Mouse (Mus musculus): ENCODE results near the gene Pde7b.

The Pde7b gene

GRCm38 (mm10) chr10:20493826-20494455 lies 230.9 kb downstream of the Pde7b start:
- no peak for DNase-seq (ENCODE audit: low spot score)

GRCm38 (mm10) chr10:20492216-20492964 lies 232.5 kb downstream of the Pde7b start:
- DNase-seq (ENCODE audit: low spot score), result no peak

GRCm38 (mm10) chr10:20490775-20491174 lies 234.1 kb downstream of the Pde7b start:
- no peak for DNase-seq (ENCODE audit: low spot score)

- no peak for DNase-seq (ENCODE audit: low spot score)
Observed at GRCm38 (mm10) chr10:20490281-20490680, 234.6 kb downstream of the Pde7b start.

- DNase-seq (ENCODE audit: low spot score), result no peak
Observed at GRCm38 (mm10) chr10:20486461-20487253, 238.2 kb downstream of the Pde7b start.

GRCm38 (mm10) chr10:20485816-20486215 lies 239.1 kb downstream of the Pde7b start:
- no peak for DNase-seq (ENCODE audit: low spot score)

GRCm38 (mm10) chr10:20479481-20479880 lies 245.4 kb downstream of the Pde7b start:
- no peak for DNase-seq (ENCODE audit: low spot score)

- no peak for DNase-seq (ENCODE audit: low spot score)
Observed at GRCm38 (mm10) chr10:20478456-20478855, 246.4 kb downstream of the Pde7b start.

GRCm38 (mm10) chr10:20474831-20475230 lies 250.0 kb downstream of the Pde7b start:
- DNase-seq (ENCODE audit: low spot score), result no peak

GRCm38 (mm10) chr10:20474036-20474435 lies 250.8 kb downstream of the Pde7b start:
- no peak for DNase-seq (ENCODE audit: low spot score)

- DNase-seq (ENCODE audit: low spot score), result no peak
Observed at GRCm38 (mm10) chr10:20473505-20473904, 251.4 kb downstream of the Pde7b start.

GRCm38 (mm10) chr10:20472007-20472406 lies 252.9 kb downstream of the Pde7b start:
- no peak for DNase-seq (ENCODE audit: low spot score)

- DNase-seq (ENCODE audit: low spot score), result no peak
Observed at GRCm38 (mm10) chr10:20464631-20465030, 260.2 kb downstream of the Pde7b start.

GRCm38 (mm10) chr10:20463941-20464340 lies 260.9 kb downstream of the Pde7b start:
- DNase-seq (ENCODE audit: low spot score), result no peak

GRCm38 (mm10) chr10:20462596-20462995 lies 262.3 kb downstream of the Pde7b start:
- no peak for DNase-seq (ENCODE audit: low spot score)

GRCm38 (mm10) chr10:20459657-20460350 lies 265.1 kb downstream of the Pde7b start:
- DNase-seq (ENCODE audit: low spot score), result no peak

- DNase-seq (ENCODE audit: low spot score), result no peak
Observed at GRCm38 (mm10) chr10:20459160-20459559, 265.7 kb downstream of the Pde7b start.

- DNase-seq (ENCODE audit: low spot score), result no peak
Observed at GRCm38 (mm10) chr10:20454387-20455065, 270.4 kb downstream of the Pde7b start.

- DNase-seq (ENCODE audit: low spot score), result no peak
Observed at GRCm38 (mm10) chr10:20437428-20437827, 287.4 kb downstream of the Pde7b start.

GRCm38 (mm10) chr10:20437021-20437420 lies 287.9 kb downstream of the Pde7b start:
- DNase-seq (ENCODE audit: low spot score), result no peak

- no peak for DNase-seq (ENCODE audit: low spot score)
Observed at GRCm38 (mm10) chr10:20435913-20436312, 289.0 kb downstream of the Pde7b start.

- no peak for DNase-seq (ENCODE audit: low spot score)
Observed at GRCm38 (mm10) chr10:20431336-20431735, 293.5 kb downstream of the Pde7b start.
